Mouse (Mus musculus) retina, adult 2 months (tissue): ENCODE data around the gene Mapk8ip3.

ENCODE experiments used
- DNase-seq: peaks from one replicate; pipeline ENCODE4 v3.0.0-alpha.2; 2012; ENCODE audit warnings: low read depth, low spot score

Mapk8ip3 gene

DNA sequence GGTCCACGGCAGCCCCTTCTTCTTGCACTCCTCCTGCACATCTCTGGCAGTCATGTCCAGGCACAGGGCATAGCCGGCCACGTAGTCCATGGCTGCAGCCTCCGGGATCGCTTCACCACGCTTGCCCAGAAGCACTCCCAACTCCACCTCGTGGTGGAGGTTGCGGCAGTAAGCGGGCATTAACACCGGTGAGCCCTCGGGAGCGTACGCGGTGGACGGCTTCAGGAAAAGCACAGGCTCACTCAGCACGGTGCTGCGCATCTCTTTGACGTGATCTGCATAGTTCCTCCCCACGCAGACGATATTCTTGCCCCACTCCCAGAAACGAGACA lies 87.1 kb downstream of the Mapk8ip3 start:
- no peak for DNase-seq

DNA sequence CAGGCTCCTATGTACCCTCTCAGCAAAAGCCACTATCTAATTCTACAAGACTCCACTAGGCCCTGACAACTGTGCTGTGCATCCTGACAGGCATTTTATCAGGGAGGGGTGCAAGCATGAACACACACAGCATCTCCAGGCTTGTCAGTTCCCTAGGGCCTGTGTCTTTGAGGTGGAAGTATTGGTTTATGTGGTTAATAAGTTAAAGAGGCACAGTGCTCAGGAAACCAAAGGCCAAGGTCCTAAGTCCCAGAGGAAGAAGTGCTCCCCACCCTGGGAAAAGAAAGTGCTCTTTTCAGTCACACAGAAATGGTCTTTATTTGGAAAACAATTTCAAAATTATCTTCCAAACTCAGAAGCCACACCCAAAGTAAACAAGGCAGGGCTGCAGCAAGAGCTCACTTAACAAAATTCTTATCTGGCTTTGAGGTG lies 88.2 kb downstream of the Mapk8ip3 start:
- DNase-seq = no peak

DNA sequence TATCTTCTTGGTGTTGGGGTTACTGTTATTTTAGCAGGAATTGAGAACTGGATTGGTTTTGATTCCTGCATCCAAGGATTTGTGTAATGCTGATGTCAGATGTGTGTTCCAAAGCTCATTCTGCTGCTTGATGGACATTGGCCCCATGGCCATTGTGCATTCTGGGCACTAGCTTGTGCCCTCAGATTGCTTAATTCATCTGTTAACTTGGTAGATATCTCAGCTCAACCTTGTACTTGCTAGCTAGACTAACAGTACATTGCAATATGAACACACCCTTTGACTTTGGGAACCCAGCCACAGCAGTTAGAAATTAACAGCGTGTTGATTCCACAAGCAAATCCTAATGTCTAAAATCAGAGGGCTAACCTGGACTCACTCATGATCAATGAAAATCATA lies 89.4 kb downstream of the Mapk8ip3 start:
- no peak for DNase-seq

DNA sequence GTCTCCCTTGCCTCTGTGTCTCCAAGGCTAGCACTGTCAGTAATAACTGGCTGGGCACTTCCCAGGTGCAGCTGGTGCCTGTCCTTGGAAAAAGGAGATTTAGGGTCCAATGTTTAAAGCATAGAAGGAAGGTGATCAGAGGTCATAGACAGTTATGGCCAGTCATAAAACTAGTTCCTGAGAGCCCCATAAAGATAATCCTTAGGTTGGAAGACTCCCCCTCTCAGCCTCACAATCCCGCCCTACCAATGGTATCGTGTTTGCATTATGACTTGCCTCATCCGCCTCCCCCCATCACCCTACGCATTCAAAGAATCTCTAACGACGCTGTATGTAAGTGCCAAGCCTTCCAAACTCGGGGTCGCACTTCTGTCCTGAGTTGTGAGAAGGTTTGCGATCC lies 92.3 kb downstream of the Mapk8ip3 start:
- no peak for DNase-seq

DNA sequence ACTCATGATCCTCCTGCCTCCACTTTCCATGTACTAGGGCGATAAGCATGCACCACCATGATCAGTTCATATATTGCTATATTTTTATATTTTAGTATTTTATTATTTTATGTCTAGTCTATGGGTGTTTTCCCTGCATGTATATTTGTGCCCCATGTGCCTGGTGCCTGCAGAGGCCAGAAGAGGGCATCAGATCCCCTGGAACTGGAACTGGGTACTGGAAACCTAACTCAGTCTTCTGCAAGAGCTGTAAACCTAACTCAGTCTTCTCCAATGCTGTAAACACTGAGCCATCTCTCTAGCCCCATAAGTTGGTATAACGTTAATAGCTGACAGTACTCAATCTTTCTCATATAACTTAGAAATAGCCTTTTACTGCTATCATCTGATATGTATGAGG lies 94.1 kb downstream of the Mapk8ip3 start:
- no peak for DNase-seq
